Mouse (Mus musculus) MEL (cell line): Measurements from ENCODE around the gene Fam228b.

Experiments used
- ETS1 ChIP-seq: IDR thresholded peaks from 2 replicates; pipeline ENCODE4 v1.6.1; 2012; ENCODE audit warnings: low read depth, mild to moderate bottlenecking, inconsistent platforms, low read length, improper control_type of control experiment, moderate library complexity
- MAFK ChIP-seq: IDR thresholded peaks from 2 replicates; pipeline ENCODE4 v1.6.1; 2011; ENCODE audit warnings: low read depth, mild to moderate bottlenecking, low read length, improper control_type of control experiment, borderline replicate concordance
- MAX ChIP-seq: IDR thresholded peaks from 2 replicates; pipeline ENCODE4 v1.6.1; 2011; ENCODE audit warnings: low read length, improper control_type of control experiment
- MAZ ChIP-seq: IDR thresholded peaks from 2 replicates; pipeline ENCODE4 v1.6.1; 2012; ENCODE audit warnings: low read depth, mild to moderate bottlenecking, inconsistent platforms, low read length, improper control_type of control experiment
- POLR2A ChIP-seq, 2 experiments: IDR thresholded peaks; 2 replicates each; pipeline ENCODE4 v1.6.1; 2011 to 2012; ENCODE audit warnings: low read length in 2 of 2, mild to moderate bottlenecking in 2 of 2, control low read depth in 1 of 2, improper control_type of control experiment in 1 of 2, low read depth in 1 of 2, moderate library complexity in 1 of 2; ENCODE audit not compliant: control insufficient read depth in 1 of 2, insufficient read depth in 1 of 2, poor library complexity in 1 of 2
- POLR2AphosphoS2 ChIP-seq: IDR thresholded peaks from 2 replicates; pipeline ENCODE4 v1.6.1; 2011; ENCODE audit warnings: low read length, improper control_type of control experiment
- UBTF ChIP-seq: IDR thresholded peaks from 2 replicates; pipeline ENCODE4 v1.6.1; 2012; ENCODE audit warnings: low read depth, mild to moderate bottlenecking, inconsistent platforms, low read length, improper control_type of control experiment, moderate library complexity, borderline replicate concordance; ENCODE audit not compliant: insufficient read depth
- ZNF384 ChIP-seq: IDR thresholded peaks from 2 replicates; pipeline ENCODE4 v1.6.1; 2012; ENCODE audit warnings: low read depth, mild to moderate bottlenecking, inconsistent platforms, low read length, improper control_type of control experiment

DNA sequence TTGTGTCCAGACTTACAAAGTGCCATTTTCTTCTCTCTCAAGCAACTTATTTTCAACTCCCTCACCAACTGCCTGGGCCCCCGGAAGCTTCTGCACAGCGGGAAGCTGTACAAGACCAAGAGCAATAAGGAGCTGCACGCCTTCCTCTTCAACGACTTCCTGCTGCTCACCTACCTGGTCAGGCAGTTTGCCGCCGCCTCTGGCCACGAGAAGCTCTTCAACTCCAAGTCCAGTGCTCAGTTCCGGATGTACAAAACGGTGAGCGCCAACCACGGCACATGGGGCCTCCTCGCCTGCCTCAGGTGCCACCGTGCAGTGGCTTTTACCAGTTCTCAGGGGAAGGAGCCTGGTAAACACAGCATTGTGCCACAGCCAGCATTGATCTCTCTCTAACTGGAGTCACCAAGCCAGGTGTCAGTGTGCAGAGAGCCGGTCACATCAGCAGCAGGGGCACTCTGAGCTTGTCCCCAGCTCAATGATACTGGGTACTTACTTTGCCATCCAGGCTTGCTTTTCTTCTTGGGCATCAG is 61.5 kb downstream of the Fam228b start:
- TF ChIP-seq ZNF384 (no peak), MAZ (no peak), ETS1 (no peak), POLR2AphosphoS2 (no peak), UBTF (no peak), MAX (no peak), MAFK (no peak), POLR2A (IDR thresholded peaks at IDR 0.05; ENCODE audit: control insufficient read depth in 1 of 2, insufficient read depth in 1 of 2, low read depth in 1 of 2, low read length in 2 of 2, poor library complexity in 1 of 2) (no peak)
